Mouse (Mus musculus): ENCODE measurements around the gene Snx29. TPM values are rescaled to one million over a fixed set of nuclear protein-coding genes. Genes with fewer than 3 reads are reported as not detected.

Gene Snx29
- polyA plus RNA-seq, 1 experiment: 4.9 TPM

DNA sequence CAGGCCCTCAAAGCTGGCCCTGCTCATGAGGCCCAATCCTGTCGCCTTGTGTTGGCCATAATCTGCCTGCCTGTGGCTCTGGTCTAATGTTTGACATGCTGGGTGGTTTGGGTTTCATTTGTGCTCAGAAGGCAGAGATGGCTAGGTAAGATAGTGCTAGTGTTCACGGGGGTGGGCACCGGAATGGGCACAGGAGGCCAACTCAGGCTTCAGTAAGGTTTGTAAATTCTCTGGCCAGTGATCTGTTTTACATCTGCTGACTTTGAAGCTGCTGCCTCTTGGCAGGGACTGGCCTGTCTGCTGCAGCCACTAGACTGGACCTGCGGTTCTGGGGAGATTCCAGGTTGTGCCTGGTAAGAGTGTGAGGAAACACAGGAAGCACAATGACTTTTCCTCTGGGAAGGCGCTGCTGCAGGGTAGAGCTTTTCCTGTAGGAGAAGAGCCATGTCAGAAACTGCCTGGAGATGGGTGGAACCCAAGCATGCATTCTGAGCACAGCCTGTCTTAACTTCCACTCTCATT lies 408.4 kb downstream of the Snx29 start:
- Histone ChIP-seq H3K4me1 (ENCODE audit: control insufficient read depth, insufficient read depth, low read length) (no peaks in the 10 kb centered on the region), H3K4me3 (ENCODE audit: insufficient read depth, low read length) (no peak overlapping the region), H3K27ac (ENCODE audit: insufficient read depth, low read length) (no peak overlapping the region)
- TF ChIP-seq POLR2A (IDR thresholded peaks at IDR 0.05; ENCODE audit: low read depth, low read length): no peak
- no peak for TF ChIP-seq CTCF (IDR thresholded peaks at IDR 0.05; ENCODE audit: borderline replicate concordance, insufficient read depth, low read length)

DNA sequence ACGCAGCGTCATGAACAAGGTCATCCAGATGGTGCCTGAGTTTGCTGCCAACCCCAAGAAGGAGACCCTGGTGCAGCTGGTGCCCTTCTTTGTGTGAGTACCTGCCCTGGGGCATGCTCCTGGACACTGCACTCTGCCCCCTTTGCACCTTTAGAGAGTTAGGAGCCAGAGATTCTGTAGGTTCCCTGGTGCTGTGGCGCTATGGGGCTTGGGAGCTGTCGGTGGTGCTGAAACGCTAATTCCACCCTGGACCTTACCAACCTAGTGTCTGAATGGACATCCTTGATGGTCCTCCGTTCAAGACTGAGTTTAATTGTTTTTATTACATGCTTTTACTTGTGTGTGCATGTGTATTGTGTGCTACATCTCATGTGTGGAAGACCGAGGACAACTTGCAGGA lies 415.6 kb downstream of the Snx29 start:
- TF ChIP-seq CTCF (IDR thresholded peaks at IDR 0.05; ENCODE audit: borderline replicate concordance, insufficient read depth, low read length): no peak
- TF ChIP-seq POLR2A (IDR thresholded peaks at IDR 0.05; ENCODE audit: low read depth, low read length): no peak
- no peak overlapping the region for H3K27ac ChIP-seq (ENCODE audit: insufficient read depth, low read length)
- H3K4me1 ChIP-seq (ENCODE audit: control insufficient read depth, insufficient read depth, low read length): no peaks in the 10 kb centered on the region
- no peak overlapping the region for H3K4me3 ChIP-seq (ENCODE audit: insufficient read depth, low read length)

DNA sequence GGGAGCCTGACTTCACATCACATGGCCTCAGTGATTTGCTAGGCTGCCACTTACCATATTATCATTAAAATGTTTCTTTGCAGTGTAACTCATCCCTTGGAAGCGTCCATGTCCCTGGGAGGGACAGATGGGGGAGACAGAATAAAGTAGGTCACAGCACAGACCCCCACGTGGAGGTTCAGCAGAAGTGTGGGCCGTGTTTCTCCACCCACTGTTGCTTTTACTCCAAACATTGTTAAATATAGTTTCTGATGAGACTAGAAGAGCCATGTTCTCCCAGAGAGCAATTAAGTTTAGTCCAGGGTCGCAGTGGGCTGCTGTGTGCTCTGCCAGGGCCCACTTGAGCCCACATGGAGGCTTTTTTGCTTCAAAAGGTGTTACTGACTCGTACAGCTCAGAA lies 419.2 kb downstream of the Snx29 start:
- Histone ChIP-seq H3K4me3 (ENCODE audit: insufficient read depth, low read length) (no peak overlapping the region), H3K4me1 (ENCODE audit: control insufficient read depth, insufficient read depth, low read length) (no peaks in the 10 kb centered on the region), H3K27ac (ENCODE audit: insufficient read depth, low read length) (no peak overlapping the region)
- no peak for TF ChIP-seq POLR2A (IDR thresholded peaks at IDR 0.05; ENCODE audit: low read depth, low read length)
- no peak for TF ChIP-seq CTCF (IDR thresholded peaks at IDR 0.05; ENCODE audit: borderline replicate concordance, insufficient read depth, low read length)

DNA sequence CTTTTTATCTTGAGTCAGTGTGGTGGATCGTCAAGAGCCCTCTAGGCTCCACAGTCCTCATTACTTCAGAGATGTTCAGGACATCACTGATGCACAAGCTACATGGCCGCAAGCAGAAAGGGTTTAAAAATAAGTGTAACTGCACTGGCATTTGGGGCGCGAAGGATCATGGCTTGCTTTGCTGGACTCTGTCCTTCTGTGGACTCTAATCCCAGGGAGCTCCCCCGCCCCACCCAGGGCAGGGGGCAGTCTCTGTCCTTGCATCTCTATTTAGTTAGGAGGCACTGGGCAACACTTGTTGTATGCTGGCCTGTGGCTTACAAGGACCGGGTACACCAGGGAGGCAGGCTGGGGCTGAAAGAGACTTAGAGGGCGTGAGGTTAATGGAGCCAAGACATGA lies 419.6 kb downstream of the Snx29 start:
- TF ChIP-seq POLR2A (IDR thresholded peaks at IDR 0.05; ENCODE audit: low read depth, low read length): no peak
- no peak for TF ChIP-seq CTCF (IDR thresholded peaks at IDR 0.05; ENCODE audit: borderline replicate concordance, insufficient read depth, low read length)
- H3K4me3 ChIP-seq (ENCODE audit: insufficient read depth, low read length): no peak overlapping the region

DNA sequence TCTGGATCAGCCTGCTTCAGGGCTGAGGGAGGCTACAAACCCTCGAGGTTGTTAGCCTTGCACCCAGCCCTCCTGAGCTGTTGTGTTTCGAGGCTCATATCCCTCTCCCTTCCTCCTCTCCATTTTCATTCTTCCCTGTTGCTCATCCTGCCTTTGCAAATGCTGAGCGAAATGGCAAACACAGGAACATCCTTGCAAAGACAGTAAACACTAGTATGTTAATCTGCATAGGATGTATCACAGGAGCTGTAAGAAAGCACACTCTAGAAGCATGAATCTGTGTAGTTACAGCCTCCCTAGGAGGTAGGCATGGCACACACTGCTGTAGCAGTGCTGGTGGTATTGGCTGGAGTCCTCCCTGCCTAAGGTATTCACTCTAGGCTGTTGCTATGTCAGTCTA lies 420.3 kb downstream of the Snx29 start:
- TF ChIP-seq CTCF (IDR thresholded peaks at IDR 0.05; ENCODE audit: borderline replicate concordance, insufficient read depth, low read length) (no peak), POLR2A (IDR thresholded peaks at IDR 0.05; ENCODE audit: low read depth, low read length) (no peak)
- no peaks in the 10 kb centered on the region for H3K4me1 ChIP-seq (ENCODE audit: control insufficient read depth, insufficient read depth, low read length)
- no peak overlapping the region for H3K27ac ChIP-seq (ENCODE audit: insufficient read depth, low read length)
- no peak overlapping the region for H3K4me3 ChIP-seq (ENCODE audit: insufficient read depth, low read length)

More for the DNA sequence above, 419.6 kb downstream of the Snx29 start:
- Histone ChIP-seq H3K27ac (ENCODE audit: insufficient read depth, low read length) (no peak overlapping the region), H3K4me1 (ENCODE audit: control insufficient read depth, insufficient read depth, low read length) (no peaks in the 10 kb centered on the region)

DNA sequence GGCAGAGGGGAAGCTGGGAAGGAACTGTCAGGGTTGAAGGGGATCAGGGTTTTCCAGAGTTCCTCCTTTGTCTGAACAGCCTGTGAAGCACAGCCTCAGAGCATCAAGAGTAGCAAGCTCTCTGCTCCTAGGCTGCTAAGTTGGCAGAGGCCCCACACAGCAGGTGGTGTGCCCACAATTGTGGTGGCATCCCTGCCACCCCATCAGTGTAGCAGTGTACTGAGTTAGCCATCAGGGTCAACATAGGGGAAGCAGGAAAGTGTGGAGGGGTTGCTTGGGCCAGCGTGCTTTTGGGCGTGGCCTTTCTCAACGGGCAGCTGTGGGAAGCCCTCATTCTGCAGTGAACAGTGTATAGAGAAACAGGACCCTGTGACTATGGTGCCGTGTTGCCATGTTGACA lies 421.0 kb downstream of the Snx29 start:
- TF ChIP-seq POLR2A (IDR thresholded peaks at IDR 0.05; ENCODE audit: low read depth, low read length): no peak
- no peak for TF ChIP-seq CTCF (IDR thresholded peaks at IDR 0.05; ENCODE audit: borderline replicate concordance, insufficient read depth, low read length)
- Histone ChIP-seq H3K4me3 (ENCODE audit: insufficient read depth, low read length) (no peak overlapping the region), H3K4me1 (ENCODE audit: control insufficient read depth, insufficient read depth, low read length) (no peaks in the 10 kb centered on the region), H3K27ac (ENCODE audit: insufficient read depth, low read length) (no peak overlapping the region)

DNA sequence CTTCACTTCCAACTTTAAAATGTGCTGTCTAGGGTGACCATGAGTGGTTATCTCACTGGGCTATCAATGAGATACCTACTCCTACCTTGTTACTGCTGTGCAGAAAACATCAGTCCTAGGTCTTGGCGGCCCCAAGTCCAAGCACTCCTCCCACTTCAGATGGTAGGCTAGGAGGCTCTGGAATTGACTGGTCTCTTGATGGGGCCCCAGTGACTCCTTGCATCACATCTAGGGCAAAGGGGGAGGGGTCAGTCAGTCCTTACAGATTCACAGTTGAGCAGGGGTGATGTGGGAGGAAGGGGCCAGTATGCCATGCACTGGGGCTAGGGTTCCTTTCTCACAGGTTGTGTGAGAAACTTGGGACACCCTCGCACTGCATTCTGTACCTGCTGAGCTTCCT lies 423.3 kb downstream of the Snx29 start:
- TF ChIP-seq POLR2A (IDR thresholded peaks at IDR 0.05; ENCODE audit: low read depth, low read length): no peak
- TF ChIP-seq CTCF (IDR thresholded peaks at IDR 0.05; ENCODE audit: borderline replicate concordance, insufficient read depth, low read length): no peak
- Histone ChIP-seq H3K4me3 (ENCODE audit: insufficient read depth, low read length) (no peak overlapping the region), H3K4me1 (ENCODE audit: control insufficient read depth, insufficient read depth, low read length) (no peaks in the 10 kb centered on the region), H3K27ac (ENCODE audit: insufficient read depth, low read length) (no peak overlapping the region)

DNA sequence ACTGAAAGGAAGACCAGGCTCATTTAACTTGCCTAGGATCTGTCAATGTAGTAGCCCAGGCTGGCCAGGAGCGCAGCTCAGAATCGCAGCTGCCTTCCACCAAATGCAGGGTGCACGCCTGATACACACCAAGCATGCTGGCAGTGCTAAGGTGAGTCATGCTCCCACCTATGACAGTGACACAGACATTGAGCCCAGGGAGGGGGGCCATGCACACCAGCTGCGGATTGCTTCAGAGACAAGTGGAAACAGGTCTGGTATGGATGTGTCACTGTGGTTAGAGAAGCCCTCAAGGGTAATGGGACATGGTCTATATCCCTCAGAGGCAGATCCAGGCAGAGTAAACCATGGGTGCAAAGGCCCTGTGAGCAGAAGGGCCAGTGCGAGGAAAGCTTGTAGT lies 425.2 kb downstream of the Snx29 start:
- no peak for TF ChIP-seq CTCF (IDR thresholded peaks at IDR 0.05; ENCODE audit: borderline replicate concordance, insufficient read depth, low read length)
- no peak for TF ChIP-seq POLR2A (IDR thresholded peaks at IDR 0.05; ENCODE audit: low read depth, low read length)
- H3K4me3 ChIP-seq (ENCODE audit: insufficient read depth, low read length): no peak overlapping the region
- H3K4me1 ChIP-seq (ENCODE audit: control insufficient read depth, insufficient read depth, low read length): no peaks in the 10 kb centered on the region
- H3K27ac ChIP-seq (ENCODE audit: insufficient read depth, low read length): no peak overlapping the region

DNA sequence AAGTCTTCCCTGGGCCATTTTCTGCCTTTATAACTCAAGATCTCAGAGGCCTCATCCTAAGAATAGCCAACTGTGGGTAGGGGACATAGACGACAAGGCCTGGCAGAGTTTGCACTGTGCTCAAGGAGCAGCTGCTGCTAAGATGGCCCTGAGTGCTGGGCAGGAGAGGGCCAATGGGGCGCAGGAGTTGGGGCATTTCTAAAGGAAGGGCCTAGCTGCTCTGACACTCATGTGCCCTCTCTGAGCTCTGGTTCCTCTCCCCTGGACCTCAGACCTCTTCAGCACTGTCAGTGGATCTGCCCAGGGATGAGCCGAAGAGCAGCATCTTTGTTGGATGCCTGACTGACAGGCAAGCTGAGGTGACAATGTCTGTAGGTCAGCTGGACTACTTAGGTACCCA lies 426.4 kb downstream of the Snx29 start:
- Histone ChIP-seq H3K4me1 (ENCODE audit: control insufficient read depth, insufficient read depth, low read length) (no peaks in the 10 kb centered on the region), H3K27ac (ENCODE audit: insufficient read depth, low read length) (no peak overlapping the region), H3K4me3 (ENCODE audit: insufficient read depth, low read length) (no peak overlapping the region)
- TF ChIP-seq POLR2A (IDR thresholded peaks at IDR 0.05; ENCODE audit: low read depth, low read length) (no peak), CTCF (IDR thresholded peaks at IDR 0.05; ENCODE audit: borderline replicate concordance, insufficient read depth, low read length) (no peak)

DNA sequence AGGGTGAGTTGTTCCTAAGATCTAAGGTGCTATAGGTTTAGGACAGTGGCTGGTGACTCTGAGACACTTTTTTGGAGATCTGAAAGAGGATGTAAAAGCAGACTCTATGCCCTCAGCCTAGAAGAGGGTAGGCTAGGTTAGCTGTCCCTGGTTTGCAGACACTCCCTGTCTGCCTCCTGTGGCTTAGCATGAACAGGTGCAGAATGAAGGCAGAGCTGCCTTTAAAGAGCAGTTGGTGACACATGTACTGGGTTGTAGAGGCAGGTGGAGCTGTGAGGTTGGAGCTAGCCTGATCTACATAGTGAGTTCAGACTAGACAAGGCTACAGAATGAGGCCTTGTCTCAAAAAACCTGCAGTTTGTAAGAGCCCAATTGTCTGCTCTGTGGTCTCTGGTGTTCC lies 427.9 kb downstream of the Snx29 start:
- TF ChIP-seq CTCF (IDR thresholded peaks at IDR 0.05; ENCODE audit: borderline replicate concordance, insufficient read depth, low read length) (no peak), POLR2A (IDR thresholded peaks at IDR 0.05; ENCODE audit: low read depth, low read length) (no peak)

DNA sequence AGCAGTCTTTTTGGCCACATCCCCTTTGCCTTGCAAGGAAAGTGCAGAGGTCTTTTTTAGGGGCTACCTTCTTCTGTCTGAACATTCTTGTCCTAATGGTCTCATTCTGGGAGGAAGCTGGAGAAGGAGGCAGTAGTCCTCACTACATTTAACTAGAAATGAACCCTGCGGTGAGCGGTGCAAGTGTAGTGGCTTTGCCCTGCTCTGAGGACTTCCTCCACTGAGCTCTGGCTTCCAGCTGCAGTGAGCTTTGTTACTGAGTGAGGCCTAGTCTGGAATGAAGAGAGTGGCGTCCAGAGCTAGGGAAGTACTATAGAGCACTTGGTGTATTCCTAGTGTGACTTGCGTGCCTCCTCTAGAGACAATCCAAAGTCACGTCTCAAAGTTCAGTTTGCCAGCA lies 429.8 kb downstream of the Snx29 start:
- H3K4me3 ChIP-seq (ENCODE audit: insufficient read depth, low read length): no peak overlapping the region
- no peak for TF ChIP-seq POLR2A (IDR thresholded peaks at IDR 0.05; ENCODE audit: low read depth, low read length)
- no peak for TF ChIP-seq CTCF (IDR thresholded peaks at IDR 0.05; ENCODE audit: borderline replicate concordance, insufficient read depth, low read length)
- H3K27ac ChIP-seq (ENCODE audit: insufficient read depth, low read length): no peak overlapping the region
- H3K4me1 ChIP-seq (ENCODE audit: control insufficient read depth, insufficient read depth, low read length): no peaks in the 10 kb centered on the region

More for the DNA sequence above, 427.9 kb downstream of the Snx29 start:
- H3K4me1 ChIP-seq (ENCODE audit: control insufficient read depth, insufficient read depth, low read length): no peaks in the 10 kb centered on the region
- H3K27ac ChIP-seq (ENCODE audit: insufficient read depth, low read length): no peak overlapping the region
- H3K4me3 ChIP-seq (ENCODE audit: insufficient read depth, low read length): no peak overlapping the region

All from embryonic fibroblast, embryonic 13.5 days (primary cell).